In the genomic region with DNA sequence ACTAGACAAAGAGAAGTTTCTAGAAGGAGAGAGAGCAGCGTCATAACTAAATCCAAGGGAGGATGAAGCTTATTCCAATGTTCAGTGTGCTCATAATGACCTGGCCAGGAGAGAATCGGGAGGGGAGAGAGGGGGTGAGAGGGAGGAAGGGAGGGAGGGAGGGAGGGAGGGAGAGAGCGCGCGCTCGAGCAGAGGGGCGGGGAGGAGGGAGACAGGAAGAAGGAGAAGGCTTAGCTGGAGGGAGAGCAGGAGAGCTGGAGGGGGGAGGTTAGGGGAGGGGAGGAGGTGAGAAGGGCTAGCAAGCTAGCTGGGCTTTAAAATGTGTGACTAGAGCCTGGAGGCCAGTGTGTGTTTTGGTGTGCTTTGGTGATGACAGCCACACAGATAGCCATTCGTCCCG, we compare ENCODE assay signal across 15 mouse cellular contexts. TPM values are rescaled to one million over a fixed set of nuclear protein-coding genes. Genes with fewer than 3 reads are reported as not detected.
DNase-seq lines count a peak whose midpoint lies in the region; ATAC-seq lines count a peak whose summit lies in the region.
"Had no signal": no experiment of that assay in that cellular context is flagged by ENCODE, and none has a peak within 500 bp of the region (broad histone marks: within the 10 kb centered on the region; RNA-seq: fewer than 3 reads in every experiment).

No protein-coding gene starts in this region.

- H3K4me1 ChIP-seq in intestine, embryonic 15.5 days (replicated peaks) = peaks cover 20% of the 10 kb centered on the region
- peaks cover 19% of the 10 kb centered on the region for H3K4me1 ChIP-seq in intestine, embryonic 16.5 days (ENCODE audit: control insufficient read depth, insufficient read depth, low read length)

- H3K9me3 ChIP-seq in intestine, embryonic 15.5 days = no peaks in the 10 kb centered on the region
- H3K9me3 ChIP-seq in intestine, embryonic 16.5 days (ENCODE audit: control insufficient read depth, low read length) = no peaks in the 10 kb centered on the region
- H3K9me3 ChIP-seq: G1E; hindbrain, embryonic 12.5 days; midbrain, embryonic 10.5 days had no signal

- H3K4me2 ChIP-seq in intestine, embryonic 15.5 days (replicated peaks) = 0 out of 2 replicates have a peak overlapping the region, but pooled peaks have one; percentile 14
- no peak overlapping the region for H3K4me2 ChIP-seq in intestine, embryonic 16.5 days (ENCODE audit: low read depth, low read length)
- H3K4me2 ChIP-seq: hindbrain, embryonic 12.5 days had no signal

- H3K4me3 ChIP-seq in intestine, embryonic 15.5 days (replicated peaks) = no peak overlapping the region
- no peak overlapping the region for H3K4me3 ChIP-seq in intestine, embryonic 16.5 days (ENCODE audit: low read length)
- H3K4me3 ChIP-seq: hindbrain, embryonic 12.5 days; midbrain, embryonic 10.5 days had no signal

- no peak overlapping the region for H3K9ac ChIP-seq in intestine, embryonic 15.5 days
- no peak overlapping the region for H3K9ac ChIP-seq in intestine, embryonic 16.5 days (ENCODE audit: low read depth, low read length)
- H3K9ac ChIP-seq: hindbrain, embryonic 12.5 days had no signal

- H3K27ac ChIP-seq in intestine, embryonic 15.5 days = no peak overlapping the region
- no peak overlapping the region for H3K27ac ChIP-seq in intestine, embryonic 16.5 days (ENCODE audit: low read length)
- H3K27ac ChIP-seq: hindbrain, embryonic 12.5 days; midbrain, embryonic 10.5 days had no signal

- ATAC-seq in intestine, embryonic 15.5 days = no peak
- no peak for ATAC-seq in intestine, embryonic 16.5 days

- no peaks in the 10 kb centered on the region for H3K36me3 ChIP-seq in intestine, embryonic 15.5 days
- H3K36me3 ChIP-seq in intestine, embryonic 16.5 days (ENCODE audit: control insufficient read depth, insufficient read depth, low read length) = no peaks in the 10 kb centered on the region
- H3K36me3 ChIP-seq: G1E; hindbrain, embryonic 12.5 days; midbrain, embryonic 10.5 days had no signal

- no peaks in the 10 kb centered on the region for H3K27me3 ChIP-seq in intestine, embryonic 15.5 days (replicated peaks)
- H3K27me3 ChIP-seq in intestine, embryonic 16.5 days (replicated peaks; ENCODE audit: control insufficient read depth, insufficient read depth, low read length) = no peaks in the 10 kb centered on the region

- DNase-seq in embryo, embryonic 10.5 days (ENCODE audit: low spot score) = peak; percentile 52
- no peak for DNase-seq in embryo, embryonic 10 days (ENCODE audit: low spot score)
- DNase-seq in retina, postnatal 1 day = peak; percentile 62
- DNase-seq in retina, embryonic 14.5 days (ENCODE audit: low spot score) = no peak
- no peak for DNase-seq in gastrocnemius, postnatal 10 days
- DNase-seq in adrenal gland, adult 18-20 months (ENCODE audit: low spot score in 2 of 2) = no peak
- DNase-seq: cerebellum, postnatal 10 days; gastrocnemius, postnatal 14 days; left cerebral cortex, postnatal 4 days; right cerebral cortex, adult 18-20 months had no signal

- WGBS in intestine, embryonic 15.5 days = 12% methylated on average over 9 of the region's 9 CpGs
- 14% methylated on average over 9 of the region's 9 CpGs for WGBS in intestine, embryonic 16.5 days

RNA-seq across cellular contexts. Expression of gene Tex2, which starts 26.8 kb away (rescaled TPM):
- polyA plus RNA-seq in intestine, embryonic 15.5 days (2015; fragmentation: Nextera tagmentation; extraction: Ambion mirVana) = 10.4 and 11.1 TPM in 2 replicates
- polyA plus RNA-seq in intestine, embryonic 16.5 days (2015; fragmentation: Nextera tagmentation; extraction: Ambion mirVana) = 11.7 and 14.2 TPM in 2 replicates
- total RNA-seq in gastrocnemius, postnatal 10 days (2021) = 10 to 100 TPM; 22.1 to 24.1 TPM
- 10 to 100 TPM; 52.1 to 54.2 TPM for total RNA-seq in adrenal gland, adult 18-20 months (2021)

Comparison
In these comparisons a context has a peak if more than half of its experiments do, and no peak if none do; other contexts are left out.
1. DNase-seq: peak in embryo, embryonic 10.5 days (single experiment) and retina, postnatal 1 day (single experiment); none in embryo, embryonic 10 days (single experiment), retina, embryonic 14.5 days (single experiment), gastrocnemius, postnatal 10 days (single experiment) and adrenal gland, adult 18-20 months (0 of 2).